Mouse (Mus musculus) cortical plate, adult 2 months (tissue): ENCODE data around the gene Rassf10. TPM values are rescaled to one million over a fixed set of nuclear protein-coding genes. Genes with fewer than 3 reads are reported as not detected.

ENCODE experiments used
- H3K27ac ChIP-seq: fragments of 200-500 bp; 2 replicates; pipeline ENCODE4 v1.5.1; 2012; ENCODE audit warnings: low read length, control low read depth, inconsistent platforms; ENCODE audit not compliant: insufficient read depth
- H3K4me1 ChIP-seq: fragments of 200-500 bp; 2 replicates; pipeline ENCODE4 v1.6.1; 2011; ENCODE audit warnings: low read length; ENCODE audit not compliant: control insufficient read depth, insufficient read depth
- H3K4me3 ChIP-seq: fragments of 200-500 bp; 2 replicates; pipeline ENCODE4 v1.5.1; 2011; ENCODE audit warnings: mild to moderate bottlenecking, low read length, control low read depth; ENCODE audit not compliant: insufficient read depth
- CTCF ChIP-seq: fragments of 200-500 bp; IDR thresholded peaks from 2 replicates; pipeline ENCODE4 v1.5.1; 2011; ENCODE audit warnings: mild to moderate bottlenecking, control low read depth, low read length; ENCODE audit not compliant: insufficient read depth; ENCODE audit errors: extremely low read depth
- POLR2A ChIP-seq: fragments of 200-500 bp; IDR thresholded peaks from 2 replicates; pipeline ENCODE4 v1.6.1; 2011; ENCODE audit warnings: mild to moderate bottlenecking, low read length, control low read depth; ENCODE audit not compliant: insufficient read depth; ENCODE audit errors: extremely low read depth
- polyA plus RNA-seq: library from polyadenylated mRNA; depleted of rRNA; stranded (reverse); fragments of >200 nt; gene quantifications from 2 replicates; pipeline ENCODE4 v1.2.3, GENCODE M21; 2012

The Rassf10 gene
- polyA plus RNA-seq, 1 experiment = 1.3 TPM

- TF ChIP-seq CTCF = no peak
- no peak for TF ChIP-seq POLR2A
- Histone ChIP-seq H3K4me1 (no peaks in the 10 kb centered on the region), H3K4me3 (peak overlapping the region; percentile 11; the same call in 1 of the 2 replicates), H3K27ac (no peak overlapping the region)
Measured at GRCm38 (mm10) chr7:112955103-112955827, 1.5 kb downstream of the Rassf10 start.

GRCm38 (mm10) chr7:112955955-112956354 lies 2.2 kb downstream of the Rassf10 start:
- no peaks in the 10 kb centered on the region for H3K4me1 ChIP-seq
- TF ChIP-seq CTCF = no peak
- no peak for TF ChIP-seq POLR2A
- no peak overlapping the region for H3K4me3 ChIP-seq
- H3K27ac ChIP-seq = no peak overlapping the region

GRCm38 (mm10) chr7:112956961-112957360 lies 3.2 kb downstream of the Rassf10 start:
- H3K4me1 ChIP-seq = no peaks in the 10 kb centered on the region
- TF ChIP-seq POLR2A (no peak), CTCF (no peak)
- no peak overlapping the region for H3K4me3 ChIP-seq
- no peak overlapping the region for H3K27ac ChIP-seq

GRCm38 (mm10) chr7:112957630-112958029 lies 3.9 kb downstream of the Rassf10 start:
- Histone ChIP-seq H3K4me1 (no peaks in the 10 kb centered on the region), H3K27ac (no peak overlapping the region), H3K4me3 (no peak overlapping the region)
- TF ChIP-seq CTCF (no peak), POLR2A (no peak)

- Histone ChIP-seq H3K27ac (no peak overlapping the region), H3K4me1 (no peaks in the 10 kb centered on the region), H3K4me3 (no peak overlapping the region)
- TF ChIP-seq POLR2A = no peak
- no peak for TF ChIP-seq CTCF
Measured at GRCm38 (mm10) chr7:112966382-112966781, 12.6 kb downstream of the Rassf10 start.

- TF ChIP-seq POLR2A = no peak
- no peak for TF ChIP-seq CTCF
- H3K4me3 ChIP-seq = no peak overlapping the region
- no peaks in the 10 kb centered on the region for H3K4me1 ChIP-seq
- H3K27ac ChIP-seq = no peak overlapping the region
Measured at GRCm38 (mm10) chr7:112966786-112967185, 13.0 kb downstream of the Rassf10 start.

- no peak for TF ChIP-seq CTCF
- TF ChIP-seq POLR2A = no peak
- Histone ChIP-seq H3K27ac (no peak overlapping the region), H3K4me3 (no peak overlapping the region), H3K4me1 (no peaks in the 10 kb centered on the region)
Measured at GRCm38 (mm10) chr7:112983316-112983715, 29.6 kb downstream of the Rassf10 start.

GRCm38 (mm10) chr7:112984704-112985577 lies 31.2 kb downstream of the Rassf10 start:
- Histone ChIP-seq H3K4me1 (no peaks in the 10 kb centered on the region), H3K4me3 (no peak overlapping the region), H3K27ac (no peak overlapping the region)
- no peak for TF ChIP-seq CTCF
- no peak for TF ChIP-seq POLR2A

GRCm38 (mm10) chr7:112985578-112985949 lies 31.8 kb downstream of the Rassf10 start:
- TF ChIP-seq POLR2A (no peak), CTCF (no peak)
- H3K4me3 ChIP-seq = no peak overlapping the region
- H3K27ac ChIP-seq = no peak overlapping the region
- no peaks in the 10 kb centered on the region for H3K4me1 ChIP-seq
